Mouse (Mus musculus) stomach, embryonic 15.5 days (tissue): ENCODE measurements around the gene Isoc2b. TPM values are rescaled to one million over a fixed set of nuclear protein-coding genes. Genes with fewer than 3 reads are reported as not detected.
"Not testable (repeated sequence)": the region's sequence is repeated elsewhere in the genome, so short reads cannot be mapped to it uniquely, and the experiment has no call there.

Experiments used
- ATAC-seq: fragments of 200-750 bp; cut with Nextera tagmentation; 2 replicates; pipeline ENCODE4 v1.8.0; 2017; ENCODE audit warnings: low read depth, moderate number of reproducible peaks, moderate TSS enrichment; ENCODE audit not compliant: insufficient read depth, low FRiP score
- H3K27ac ChIP-seq: fragments of 300-500 bp; sonication (generic); 2 replicates; pipeline ENCODE4 v1.5.1; 2015; ENCODE audit warnings: mild to moderate bottlenecking, inconsistent platforms
- H3K27me3 ChIP-seq: fragments of 300-500 bp; sonication (generic); replicated peaks from 2 replicates; pipeline ENCODE4 v1.6.1; 2015; ENCODE audit warnings: inconsistent platforms
- H3K36me3 ChIP-seq: fragments of 300-500 bp; sonication (generic); 2 replicates; pipeline ENCODE4 v1.6.1; 2015; ENCODE audit warnings: inconsistent platforms
- H3K4me1 ChIP-seq: fragments of 300-500 bp; sonication (generic); 2 replicates; pipeline ENCODE4 v1.6.1; 2015; ENCODE audit warnings: inconsistent platforms
- H3K4me2 ChIP-seq: fragments of 300-500 bp; sonication (generic); 2 replicates; pipeline ENCODE4 v1.6.1; 2015; ENCODE audit warnings: mild to moderate bottlenecking, inconsistent platforms
- H3K4me3 ChIP-seq: fragments of 300-500 bp; sonication (generic); replicated peaks from 2 replicates; pipeline ENCODE4 v1.5.1; 2015; ENCODE audit warnings: inconsistent platforms
- H3K9ac ChIP-seq: fragments of 300-500 bp; sonication (generic); 2 replicates; pipeline ENCODE4 v1.6.1; 2015; ENCODE audit warnings: inconsistent platforms
- H3K9me3 ChIP-seq: fragments of 300-500 bp; sonication (generic); 2 replicates; pipeline ENCODE4 v1.6.1; 2016; ENCODE audit warnings: inconsistent platforms
- WGBS: fragments of 180-500 bp; shearing (Covaris S2); methylation state at CpG from one replicate; pipeline ENCODE4 v1.1.7; 2015; 5-methylcytosine and 5-hydroxymethylcytosine counted together
- polyA plus RNA-seq: library from polyadenylated mRNA; unstranded; fragments of >200 nt; fragmentation: Nextera tagmentation; extraction: Ambion mirVana; gene quantifications from 2 replicates; pipeline ENCODE4 v1.2.1, GENCODE M21; 2015

Isoc2b gene
- polyA plus RNA-seq, 1 experiment from 2014 or later: 12.9 TPM

- no peak for ATAC-seq
- no peak overlapping the region for H3K27ac ChIP-seq
- peaks cover 6% of the 10 kb centered on the region; the same call in 1 of the 2 replicates for H3K4me1 ChIP-seq
- peak overlapping the region; percentile 51; the same call in 1 of the 2 replicates for H3K4me3 ChIP-seq
- no peaks in the 10 kb centered on the region for H3K9me3 ChIP-seq
- H3K9ac ChIP-seq: no peak overlapping the region
- no peaks in the 10 kb centered on the region for H3K27me3 ChIP-seq
- no peaks in the 10 kb centered on the region for H3K36me3 ChIP-seq
- H3K4me2 ChIP-seq: peak overlapping the region; percentile 61
- WGBS: 63% methylated on average over 5 of the region's 5 CpGs
Observed at GRCm38 (mm10) chr7:4865090-4865489, 5.0 kb downstream of the Isoc2b start.

DNA sequence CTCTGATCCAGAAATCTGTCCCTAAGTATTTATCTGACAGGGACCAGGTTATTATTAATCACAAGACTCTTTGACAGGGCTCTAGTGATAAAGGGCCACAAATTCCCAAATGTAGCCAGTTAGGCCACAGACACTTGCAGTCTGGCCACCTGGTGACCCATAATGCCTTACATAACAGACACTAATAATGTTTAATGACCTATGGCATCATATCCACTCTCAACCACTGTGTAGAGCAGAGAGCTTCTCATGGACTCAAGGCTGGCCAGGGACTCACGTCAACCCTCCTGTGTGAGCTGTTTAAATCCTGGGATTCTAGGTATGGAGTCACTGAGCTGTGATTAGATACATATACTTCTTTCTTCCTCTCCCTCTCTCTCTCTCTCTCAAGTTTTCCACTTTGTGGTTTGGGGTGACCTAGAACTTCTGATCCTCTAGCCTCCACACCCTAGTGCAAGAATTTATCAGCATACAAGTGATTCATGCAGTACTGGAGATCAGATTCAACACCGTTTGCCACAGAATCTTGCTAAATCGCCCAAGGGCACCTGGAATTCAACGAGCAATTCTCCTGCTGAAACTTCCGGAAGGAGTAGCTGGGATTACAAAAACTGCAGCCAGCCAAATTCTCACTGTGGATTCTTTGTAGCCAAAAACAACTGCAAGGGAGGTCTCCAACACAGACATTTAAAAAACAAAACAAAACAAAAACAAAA, 5.8 kb downstream of the Isoc2b start:
- Histone ChIP-seq H3K27me3 (no peaks in the 10 kb centered on the region), H3K36me3 (no peaks in the 10 kb centered on the region)

GRCm38 (mm10) chr7:4863541-4864080, 6.4 kb downstream of the Isoc2b start:
- Histone ChIP-seq H3K4me2 (no peak overlapping the region), H3K36me3 (no peaks in the 10 kb centered on the region), H3K9me3 (no peaks in the 10 kb centered on the region), H3K27me3 (no peaks in the 10 kb centered on the region), H3K9ac (no peak overlapping the region), H3K4me3 (no peak overlapping the region), H3K27ac (peak overlapping the region; percentile 14; the same call in 1 of the 2 replicates), H3K4me1 (peaks cover 6% of the 10 kb centered on the region; the same call in 1 of the 2 replicates)
- 85% methylated on average over 7 of the region's 7 CpGs for whole genome bisulfite sequencing
- no peak for ATAC-seq

More for the DNA sequence above, 5.8 kb downstream of the Isoc2b start:
- no peak for ATAC-seq
- WGBS: 81% methylated on average over 5 of the region's 5 CpGs
- Histone ChIP-seq H3K4me3 (no peak overlapping the region), H3K9me3 (no peaks in the 10 kb centered on the region), H3K4me2 (no peak overlapping the region), H3K4me1 (peaks cover 6% of the 10 kb centered on the region; the same call in 1 of the 2 replicates), H3K27ac (no peak overlapping the region), H3K9ac (no peak overlapping the region)

DNA sequence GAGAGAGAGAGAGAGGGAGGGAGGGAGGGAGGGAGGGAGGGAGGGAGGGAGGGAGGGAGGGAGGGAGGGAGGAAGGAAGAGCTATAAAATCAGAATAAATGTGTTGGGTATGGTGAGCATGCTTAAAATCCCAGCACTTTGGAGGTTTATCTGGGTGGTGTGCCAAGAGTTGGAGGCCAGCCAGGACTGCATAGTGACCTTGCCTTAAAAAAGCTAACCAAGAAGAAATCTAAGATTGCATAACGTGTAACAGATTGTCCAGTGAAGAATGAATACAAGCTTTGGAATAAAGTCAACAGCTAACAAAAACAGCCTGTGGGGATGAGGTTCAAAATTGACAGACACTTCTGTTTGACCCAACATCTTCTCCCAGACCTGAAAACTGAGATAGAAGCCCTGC, 7.0 kb downstream of the Isoc2b start:
- H3K36me3 ChIP-seq: no peaks in the 10 kb centered on the region
- H3K9ac ChIP-seq: no peak overlapping the region
- H3K4me3 ChIP-seq: no peak overlapping the region
- H3K4me1 ChIP-seq: peaks cover 6% of the 10 kb centered on the region; the same call in 1 of the 2 replicates
- ATAC-seq: no peak
- H3K27me3 ChIP-seq: no peaks in the 10 kb centered on the region
- WGBS: 25% methylated on average over 1 of the region's 1 CpGs
- peak overlapping the region; percentile 14; the same call in 1 of the 2 replicates for H3K27ac ChIP-seq
- H3K4me2 ChIP-seq: no peak overlapping the region
- H3K9me3 ChIP-seq: no peaks in the 10 kb centered on the region

DNA sequence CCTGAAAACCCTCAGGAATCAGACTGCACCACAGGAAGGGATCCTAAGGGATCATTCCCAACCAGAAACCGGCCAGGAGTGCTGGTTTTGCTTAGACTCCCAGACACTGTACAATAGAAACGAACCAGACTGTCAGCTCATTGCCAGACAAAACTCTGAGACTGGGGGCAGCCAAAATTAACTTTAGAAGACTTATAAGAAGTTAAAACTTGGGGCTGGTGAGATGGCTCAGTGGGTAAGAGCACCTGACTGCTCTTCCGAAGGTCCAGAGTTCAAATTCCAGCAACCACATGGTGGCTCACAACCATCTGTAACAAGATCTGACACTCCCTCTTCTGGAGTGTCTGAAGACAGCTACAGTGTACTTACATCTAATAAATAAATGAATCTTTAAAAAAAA, 9.1 kb downstream of the Isoc2b start:
- not testable (repeated sequence) for H3K9ac ChIP-seq, H3K4me2 ChIP-seq, H3K4me1 ChIP-seq, ATAC-seq, H3K36me3 ChIP-seq, H3K9me3 ChIP-seq, H3K4me3 ChIP-seq, H3K27ac ChIP-seq, H3K27me3 ChIP-seq
- WGBS: 71% methylated on average over 3 of the region's 3 CpGs

DNA sequence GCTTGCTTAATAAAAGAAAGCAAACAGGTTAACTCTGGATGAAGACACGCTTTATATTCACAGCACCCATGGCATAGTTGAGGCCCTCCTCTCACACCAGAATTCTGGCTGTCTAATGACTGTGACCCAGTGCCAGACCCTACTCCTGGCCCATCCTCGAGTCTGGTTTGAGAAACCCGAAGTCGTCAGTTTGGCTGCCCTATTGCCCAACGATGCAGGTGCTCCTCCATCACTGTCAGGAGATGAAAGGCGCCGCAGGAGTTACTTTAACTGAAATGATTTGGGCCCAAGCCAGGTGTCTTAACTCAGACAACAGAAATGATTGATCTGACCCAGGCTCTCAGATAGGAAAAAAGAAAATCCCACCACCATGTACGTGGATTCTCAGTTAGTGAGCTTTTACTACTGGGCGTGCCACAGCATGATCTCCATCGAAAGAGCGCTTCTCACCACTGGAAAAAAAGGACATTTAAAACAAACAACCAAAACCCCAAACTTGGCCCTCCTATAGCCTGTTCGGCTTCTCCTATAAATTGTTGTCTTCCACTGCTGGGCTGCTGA, 10.6 kb downstream of the Isoc2b start:
- Histone ChIP-seq H3K36me3 (no peaks in the 10 kb centered on the region), H3K27me3 (no peaks in the 10 kb centered on the region), H3K4me2 (no peak overlapping the region), H3K4me1 (peaks cover 4% of the 10 kb centered on the region; the same call in 1 of the 2 replicates), H3K4me3 (no peak overlapping the region), H3K9me3 (no peaks in the 10 kb centered on the region), H3K9ac (no peak overlapping the region), H3K27ac (no peak overlapping the region)
- no peak; the same call in 1 of the 2 replicates for ATAC-seq
- WGBS: 35% methylated on average over 12 of the region's 12 CpGs

GRCm38 (mm10) chr7:4857321-4857720, 12.7 kb downstream of the Isoc2b start:
- H3K4me2 ChIP-seq: no peak overlapping the region
- 51% methylated on average over 6 of the region's 7 CpGs for WGBS
- 0 out of 2 replicates have a peak, but pooled peaks cover 2% of the 10 kb centered on the region for H3K4me1 ChIP-seq
- no peak overlapping the region for H3K9ac ChIP-seq
- no peak for ATAC-seq
- H3K9me3 ChIP-seq: no peaks in the 10 kb centered on the region
- no peaks in the 10 kb centered on the region for H3K36me3 ChIP-seq
- no peaks in the 10 kb centered on the region for H3K27me3 ChIP-seq
- H3K4me3 ChIP-seq: no peak overlapping the region
- H3K27ac ChIP-seq: no peak overlapping the region

- Histone ChIP-seq H3K9ac (no peak overlapping the region), H3K4me2 (no peak overlapping the region), H3K36me3 (no peaks in the 10 kb centered on the region), H3K27me3 (no peaks in the 10 kb centered on the region), H3K27ac (no peak overlapping the region), H3K4me1 (0 out of 2 replicates have a peak, but pooled peaks cover 2% of the 10 kb centered on the region), H3K4me3 (no peak overlapping the region), H3K9me3 (no peaks in the 10 kb centered on the region)
- no peak for ATAC-seq
- WGBS: 82% methylated on average over 9 of the region's 9 CpGs
Observed at GRCm38 (mm10) chr7:4856508-4856907, 13.6 kb downstream of the Isoc2b start.

- Histone ChIP-seq H3K9ac (no peak overlapping the region), H3K4me3 (no peak overlapping the region), H3K27me3 (no peaks in the 10 kb centered on the region), H3K4me1 (0 out of 2 replicates have a peak, but pooled peaks cover 2% of the 10 kb centered on the region), H3K36me3 (no peaks in the 10 kb centered on the region), H3K4me2 (no peak overlapping the region), H3K27ac (no peak overlapping the region), H3K9me3 (no peaks in the 10 kb centered on the region)
- 69% methylated on average over 3 of the region's 3 CpGs for WGBS
- ATAC-seq: no peak
Observed at GRCm38 (mm10) chr7:4853613-4854012, 16.4 kb downstream of the Isoc2b start.

GRCm38 (mm10) chr7:4851315-4851688, 18.8 kb downstream of the Isoc2b start:
- 71% methylated on average over 8 of the region's 8 CpGs for WGBS
- Histone ChIP-seq H3K4me2 (no peak overlapping the region), H3K9ac (no peak overlapping the region), H3K4me3 (no peak overlapping the region), H3K36me3 (no peaks in the 10 kb centered on the region), H3K9me3 (no peaks in the 10 kb centered on the region), H3K27ac (no peak overlapping the region), H3K4me1 (no peaks in the 10 kb centered on the region), H3K27me3 (no peaks in the 10 kb centered on the region)
- ATAC-seq: no peak

- ATAC-seq: no peak
- WGBS: 76% methylated on average over 11 of the region's 11 CpGs
- no peaks in the 10 kb centered on the region for H3K36me3 ChIP-seq
Observed at GRCm38 (mm10) chr7:4850621-4851314, 19.3 kb downstream of the Isoc2b start.

DNA sequence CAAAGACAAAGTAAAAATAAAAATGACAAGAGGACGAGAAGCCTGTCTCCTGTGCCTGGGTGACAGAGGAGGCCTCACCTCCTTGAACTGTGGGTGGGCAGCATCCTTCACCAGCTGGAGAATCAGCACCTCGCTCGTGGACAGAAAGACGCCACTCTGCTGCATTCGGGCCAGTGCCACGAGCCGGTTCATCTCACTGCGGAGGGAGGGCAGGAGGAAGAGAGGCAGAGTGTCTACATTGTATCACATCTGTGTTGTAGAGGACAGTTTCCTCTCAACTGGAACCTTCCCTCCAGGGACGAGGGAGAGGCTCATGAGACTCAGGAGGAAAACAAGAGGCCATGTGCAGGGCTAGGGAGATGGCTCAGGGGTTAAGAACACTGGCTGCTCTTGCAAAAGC, 20.7 kb downstream of the Isoc2b start:
- H3K4me3 ChIP-seq: no peak overlapping the region
- 47% methylated on average over 9 of the region's 9 CpGs for WGBS
- ATAC-seq: no peak
- peaks cover 12% of the 10 kb centered on the region for H3K27me3 ChIP-seq
- no peak overlapping the region for H3K27ac ChIP-seq
- H3K9me3 ChIP-seq: no peaks in the 10 kb centered on the region
- peaks cover 4% of the 10 kb centered on the region for H3K4me1 ChIP-seq
- no peaks in the 10 kb centered on the region for H3K36me3 ChIP-seq
- no peak overlapping the region for H3K9ac ChIP-seq
- no peak overlapping the region for H3K4me2 ChIP-seq

More at GRCm38 (mm10) chr7:4850621-4851314, 19.3 kb downstream of the Isoc2b start:
- Histone ChIP-seq H3K4me3 (no peak overlapping the region), H3K9ac (no peak overlapping the region), H3K4me2 (no peak overlapping the region), H3K9me3 (no peaks in the 10 kb centered on the region), H3K27me3 (no peaks in the 10 kb centered on the region), H3K4me1 (no peaks in the 10 kb centered on the region), H3K27ac (no peak overlapping the region)
